Mouse (Mus musculus): ENCODE data around the gene Iscu.
"Not testable (repeated sequence)": the region's sequence is repeated elsewhere in the genome, so short reads cannot be mapped to it uniquely, and the experiment has no call there.

Iscu gene

DNA sequence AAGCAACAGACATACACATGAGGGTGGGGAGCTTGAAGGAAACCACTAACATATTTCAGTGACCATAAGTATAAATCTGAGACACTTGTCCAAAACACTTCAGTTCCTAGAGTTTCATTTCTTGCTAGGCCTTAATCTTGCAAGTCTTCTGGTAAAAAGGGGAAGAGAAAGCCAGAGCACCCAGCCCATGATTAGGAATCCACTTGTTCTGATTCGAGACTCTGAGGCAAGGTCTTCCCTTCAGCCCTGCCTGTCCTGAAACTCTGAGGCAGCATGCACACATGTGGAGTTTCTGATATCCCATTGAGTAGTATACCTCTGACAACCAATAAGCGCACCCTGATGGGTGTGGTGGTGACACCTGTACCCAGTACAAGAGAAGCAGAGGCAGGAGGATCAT is 11.0 kb upstream of the Iscu start:
- DNase-seq: no peak

GRCm38 (mm10) chr5:113764426-113764825 is 8.1 kb upstream of the Iscu start:
- no peak for DNase-seq

- DNase-seq: no peak
Measured at GRCm38 (mm10) chr5:113765641-113766526, 6.7 kb upstream of the Iscu start.

DNA sequence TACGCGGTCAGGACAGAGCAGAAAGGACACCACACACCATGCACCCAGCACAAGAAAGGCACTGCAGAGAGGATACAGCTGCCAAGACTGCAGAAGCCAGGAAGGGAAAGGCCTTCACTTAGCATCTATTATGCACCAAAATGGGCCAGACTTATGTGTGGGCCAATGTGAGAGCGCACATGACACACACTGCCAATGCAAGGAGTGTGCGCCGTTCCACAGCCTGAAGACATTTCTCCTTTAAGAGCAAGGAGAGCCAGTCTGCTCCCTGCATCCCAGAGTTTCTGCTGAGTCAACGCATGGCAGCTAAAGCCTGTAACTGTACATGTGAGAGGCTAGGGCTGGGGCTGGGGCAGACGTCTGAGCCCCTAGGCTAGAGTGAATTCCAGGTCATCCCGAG is 3.7 kb upstream of the Iscu start:
- no peak for DNase-seq

DNA sequence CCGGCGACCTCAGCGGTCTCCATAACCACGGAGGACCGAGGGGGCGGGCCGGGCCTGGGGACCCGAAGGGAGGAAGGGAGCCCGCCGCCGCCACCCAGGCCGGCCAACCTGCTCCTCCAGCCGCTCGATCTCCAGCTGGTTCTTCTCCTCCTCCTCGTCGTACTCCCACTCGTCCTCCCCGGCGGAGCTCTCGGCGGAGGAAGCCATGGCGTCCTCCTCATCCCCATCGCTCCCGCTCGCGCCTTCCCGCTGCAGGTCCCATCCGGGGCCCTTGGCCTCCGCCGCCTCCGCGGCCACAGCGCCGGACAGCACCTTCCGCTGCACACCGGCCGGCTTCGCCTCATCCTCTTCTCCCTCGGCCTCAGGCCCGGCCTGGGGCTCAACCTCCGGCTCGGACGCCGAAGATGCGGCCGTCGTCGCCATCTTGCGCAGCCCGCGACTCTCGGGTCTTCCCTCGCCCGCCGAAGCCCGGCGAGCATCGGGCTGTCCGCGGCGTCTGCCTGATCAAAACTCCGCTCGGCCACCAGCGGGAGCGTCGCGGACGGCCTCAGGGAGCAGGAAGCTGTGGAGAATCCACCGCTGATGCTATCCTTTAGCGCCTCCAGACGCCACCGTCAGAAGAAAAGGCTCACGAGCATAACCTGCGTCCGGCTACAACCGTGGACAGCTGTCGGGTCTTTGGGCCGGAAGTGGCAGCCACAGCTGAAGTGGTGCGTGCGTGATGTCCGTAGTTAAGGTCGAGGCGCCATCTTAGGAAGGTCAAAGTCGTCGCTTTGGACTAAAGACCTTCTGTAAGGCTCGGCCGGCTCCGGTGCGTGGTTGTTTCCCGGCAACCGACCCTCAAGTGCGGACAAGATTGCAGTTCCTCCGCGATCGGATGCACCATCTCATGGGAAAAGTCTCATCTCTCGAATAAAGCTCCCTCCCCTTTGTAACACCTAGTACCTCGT is 1.1 kb upstream of the Iscu start:
- DNase-seq: peak; percentile 88

- no peak for DNase-seq
Measured at GRCm38 (mm10) chr5:113772905-113773519, 464 bp downstream of the Iscu start.

- DNase-seq: peak; percentile 76 to 92
Measured at GRCm38 (mm10) chr5:113773664-113774063, 1.1 kb downstream of the Iscu start.

DNA sequence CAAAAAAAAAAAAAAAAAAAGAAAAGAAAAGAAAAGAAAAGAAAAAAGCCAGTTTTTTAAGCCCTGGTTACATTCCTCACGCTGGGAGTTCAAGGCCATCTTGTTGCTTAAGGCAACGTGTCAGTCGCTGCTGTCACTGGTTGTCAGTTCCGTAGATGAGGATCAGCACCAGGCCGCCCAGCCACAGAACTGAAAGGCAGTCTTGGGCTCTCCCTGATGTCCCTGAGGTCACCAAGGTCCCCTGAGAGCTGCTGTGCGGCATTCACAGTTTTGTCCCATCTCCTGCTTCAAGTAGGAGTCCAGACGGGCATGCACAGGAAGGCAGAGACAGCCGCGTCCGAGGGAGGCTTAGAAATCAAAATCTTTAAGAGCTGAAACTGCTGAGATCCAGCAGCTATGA is 3.0 kb downstream of the Iscu start:
- no peak for DNase-seq

GRCm38 (mm10) chr5:113776128-113776895 is 3.8 kb downstream of the Iscu start:
- peak; percentile 56 to 65 for DNase-seq

- DNase-seq: no peak
Measured at GRCm38 (mm10) chr5:113776896-113777226, 4.3 kb downstream of the Iscu start.

GRCm38 (mm10) chr5:113777728-113778127 is 5.2 kb downstream of the Iscu start:
- DNase-seq: peak in 1 of 2 experiments; percentile 31

DNA sequence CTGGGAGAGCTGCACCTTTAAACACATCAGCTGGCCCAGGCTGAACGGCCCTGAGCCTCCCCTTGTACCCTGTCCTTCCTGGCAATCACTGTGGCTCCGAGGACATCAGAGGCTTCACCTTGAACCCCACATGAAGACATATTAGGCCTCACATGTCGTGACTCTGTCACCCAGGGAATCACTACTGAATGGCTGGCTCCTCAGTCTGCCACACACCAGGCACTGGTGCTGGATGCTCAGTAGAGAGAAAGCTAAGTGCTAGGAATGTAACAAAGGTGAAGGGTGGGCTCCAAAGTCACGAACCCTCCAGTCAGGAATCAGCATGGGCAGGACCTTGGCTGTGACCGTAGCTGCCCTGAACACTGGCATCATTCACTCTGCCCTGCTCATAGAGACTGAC is 7.0 kb downstream of the Iscu start:
- no peak for DNase-seq

DNA sequence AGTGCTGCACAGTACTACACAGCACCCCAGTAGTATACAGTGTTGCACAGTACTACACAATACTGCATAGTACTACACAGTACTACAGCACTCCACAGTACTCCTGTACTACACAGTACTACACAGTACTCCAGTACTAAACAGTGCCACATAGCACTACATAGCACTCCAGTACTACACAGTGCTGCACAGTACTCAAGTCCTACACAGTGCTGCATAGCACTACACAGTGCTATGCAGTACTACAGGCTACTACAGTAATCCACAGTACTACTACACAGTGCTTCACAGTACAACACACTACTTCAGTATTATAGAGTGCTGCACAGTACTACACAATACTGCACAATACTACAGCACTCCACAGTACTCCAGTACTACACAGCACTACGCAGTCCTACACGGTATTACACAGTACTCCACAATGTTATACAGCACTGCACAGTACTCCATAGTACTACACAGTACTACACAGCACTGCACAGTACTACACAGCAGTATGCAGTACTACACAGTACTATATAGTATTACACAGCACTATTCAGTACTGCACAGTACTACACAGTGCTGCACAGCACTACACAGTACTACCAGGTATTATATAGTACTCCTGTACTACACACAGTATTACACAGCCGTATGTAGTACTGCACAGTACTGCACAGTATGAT is 7.7 kb downstream of the Iscu start:
- no peak for DNase-seq

DNA sequence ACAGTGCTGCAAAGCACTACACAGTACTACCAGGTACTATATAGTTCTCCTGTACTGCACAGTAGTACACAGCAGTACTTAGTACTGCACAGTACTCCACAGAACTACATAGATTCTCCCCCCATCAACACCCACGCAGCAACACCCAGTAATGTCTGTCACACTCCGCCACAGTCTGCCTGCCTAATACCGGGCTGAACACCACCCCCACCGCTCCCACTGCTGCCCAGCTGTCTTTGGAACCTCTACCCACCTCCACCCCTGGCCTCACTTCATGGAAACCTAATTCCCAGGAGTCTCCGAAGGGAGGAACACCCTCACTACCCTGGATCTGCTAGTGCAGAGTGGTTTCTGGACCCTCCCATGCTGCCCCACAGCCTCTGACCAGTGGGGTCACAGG is 8.2 kb downstream of the Iscu start:
- DNase-seq: no peak

DNA sequence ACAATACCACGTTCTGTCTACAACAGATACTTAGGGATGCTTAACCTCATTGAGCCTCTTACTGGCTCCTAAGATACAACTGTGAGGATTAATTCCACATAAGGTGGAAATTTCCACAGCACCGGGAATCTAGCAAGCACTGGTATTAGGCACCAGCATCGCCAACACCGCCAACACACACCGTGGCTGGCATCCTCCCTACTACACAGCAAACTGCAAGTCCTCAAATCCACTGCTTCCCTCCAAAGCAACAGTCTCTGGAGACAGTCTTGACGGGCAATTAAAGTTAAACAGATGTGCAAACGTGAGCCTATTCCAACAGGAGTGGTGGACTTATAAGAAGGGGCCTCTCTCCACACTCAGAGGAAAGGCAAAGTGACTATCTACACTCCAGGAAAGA is 8.7 kb downstream of the Iscu start:
- no peak for DNase-seq

GRCm38 (mm10) chr5:113781875-113782274 is 9.3 kb downstream of the Iscu start:
- no peak for DNase-seq

DNA sequence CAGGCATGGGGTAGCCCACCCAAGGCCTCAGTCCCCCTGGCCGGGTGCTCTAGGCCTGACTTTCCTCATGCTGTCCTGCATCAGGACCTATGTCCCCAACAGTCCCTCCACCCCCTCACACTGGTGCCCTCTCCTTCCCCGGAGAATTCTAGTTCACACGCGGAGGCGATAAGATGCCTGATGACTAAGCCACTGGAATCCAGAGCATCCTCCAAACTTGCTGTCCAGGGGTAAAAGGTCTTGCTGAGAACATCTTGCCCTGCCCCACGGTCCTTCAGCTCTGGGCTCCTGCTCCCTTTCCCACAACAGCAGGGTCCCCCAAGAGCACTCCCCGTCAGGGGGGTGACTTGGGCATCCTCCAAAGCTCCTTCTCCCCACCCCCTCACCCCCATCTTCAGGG is 10.1 kb downstream of the Iscu start:
- peak in 1 of 2 experiments; percentile 29 for DNase-seq

GRCm38 (mm10) chr5:113783581-113784001 is 11.0 kb downstream of the Iscu start:
- DNase-seq: peak in 1 of 2 experiments; percentile 33

GRCm38 (mm10) chr5:113784104-113784503 is 11.6 kb downstream of the Iscu start:
- DNase-seq: not testable (repeated sequence)

DNA sequence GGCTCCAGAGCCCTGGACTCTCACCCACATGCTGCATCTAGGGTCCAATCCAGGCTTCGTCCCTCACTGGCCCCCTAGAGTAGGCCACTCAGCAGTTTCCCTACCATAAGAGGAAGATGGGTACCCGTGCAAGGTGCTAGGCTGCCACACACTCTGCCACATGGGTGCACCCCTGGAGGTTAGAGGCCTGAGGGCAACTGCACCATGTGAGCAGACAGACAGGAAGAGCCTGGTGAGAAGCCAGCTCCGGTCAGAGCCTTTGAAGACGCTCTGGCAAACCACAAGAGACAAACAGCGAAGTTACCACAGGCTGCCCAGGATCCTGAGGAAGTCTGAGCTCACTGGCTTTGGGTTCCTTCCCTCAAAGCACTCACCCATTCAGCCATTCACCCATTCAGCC is 14.4 kb downstream of the Iscu start:
- DNase-seq: no peak

- no peak for DNase-seq
Measured at GRCm38 (mm10) chr5:113788645-113789044, 16.1 kb downstream of the Iscu start.

Measured in kidney, adult 8-10 months (tissue).